ENCODE assay signal across 8 mouse cellular contexts in the genomic region with DNA sequence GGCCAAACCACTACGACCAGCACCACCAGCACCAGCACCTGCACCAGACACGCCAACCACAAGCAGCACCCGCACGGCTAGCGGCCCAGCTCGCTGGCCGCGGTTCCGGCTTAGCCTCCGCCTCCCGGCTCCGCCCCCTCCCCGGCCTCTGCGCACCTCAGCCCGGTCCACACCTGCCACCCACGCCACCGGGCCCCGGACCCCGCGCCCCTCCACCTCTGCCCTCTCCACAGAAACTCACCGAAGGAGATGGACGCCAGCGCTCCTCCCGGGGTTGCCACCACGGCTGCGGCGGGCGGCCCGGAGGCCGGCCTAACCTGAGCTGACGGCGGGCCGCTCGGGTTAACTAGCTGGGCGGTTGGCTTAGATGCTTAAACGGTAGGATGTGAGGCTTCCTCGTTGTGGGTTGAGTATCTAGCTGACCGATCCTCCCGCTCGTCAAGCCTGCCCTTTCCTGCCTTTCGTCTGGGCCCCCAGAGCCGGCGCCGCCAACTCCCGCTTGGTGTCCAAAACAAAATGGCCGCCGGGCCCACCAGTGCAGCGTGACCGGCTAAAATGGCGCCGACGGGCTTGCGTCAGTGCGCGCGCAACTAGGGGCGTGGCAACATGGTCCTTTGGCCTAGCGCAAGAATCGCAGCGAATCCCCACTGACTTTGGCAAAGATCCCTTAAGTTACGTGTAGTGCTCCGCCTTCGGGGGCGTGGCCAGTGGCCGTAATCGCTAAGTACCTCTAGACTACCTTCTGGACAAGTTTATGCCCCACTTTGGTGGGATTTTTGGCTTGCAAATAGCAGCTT. TPM values are rescaled to one million over a fixed set of nuclear protein-coding genes. Genes with fewer than 3 reads are reported as not detected.
DNase-seq lines count a peak whose midpoint lies in the region; ATAC-seq and TF ChIP-seq lines count a peak whose summit lies in the region.

Chtop (minus strand) TSS at position 549 of the 797 bp plus-strand sequence.

- no peak for TF ChIP-seq POLR2A in bone marrow macrophage, adult 2 months (IDR thresholded peaks at IDR 0.05; ENCODE audit: borderline replicate concordance, low read depth, low read length)
- peak; percentile 78 for TF ChIP-seq POLR2A in embryonic fibroblast, embryonic 13.5 days (IDR thresholded peaks at IDR 0.05; ENCODE audit: low read depth, low read length)

- peak within 1 kb of the TSS; percentile 72 for H3K27ac ChIP-seq in bone marrow macrophage, adult 2 months (ENCODE audit: insufficient read depth, low read depth, low read length)
- peak within 1 kb of the TSS; percentile 73 for H3K27ac ChIP-seq in embryonic fibroblast, embryonic 13.5 days (ENCODE audit: insufficient read depth, low read length)
- H3K27ac ChIP-seq in kidney, embryonic 14.5 days (ENCODE audit: low read depth, low read length) = peak within 1 kb of the TSS; percentile 96
- peak within 1 kb of the TSS; percentile 94 for H3K27ac ChIP-seq in limb, embryonic 15.5 days

- under 1% methylated on average over 66 of the region's 66 CpGs for WGBS in kidney, embryonic 14.5 days
- under 1% methylated on average over 66 of the region's 66 CpGs for WGBS in limb, embryonic 15.5 days

- H3K9ac ChIP-seq in kidney, embryonic 14.5 days (ENCODE audit: low read depth, low read length) = peak within 1 kb of the TSS; percentile 99
- peak within 1 kb of the TSS; percentile 97 for H3K9ac ChIP-seq in limb, embryonic 15.5 days

- peak within 1 kb of the TSS; percentile 69 for H3K4me2 ChIP-seq in kidney, embryonic 14.5 days (replicated peaks; ENCODE audit: low read depth, low read length)
- H3K4me2 ChIP-seq in limb, embryonic 15.5 days = peak within 1 kb of the TSS; percentile 56

- DNase-seq in A20 (ENCODE audit: low read depth, low spot score) = peak; percentile 100
- DNase-seq in heart, adult 9 months (ENCODE audit: low spot score in 2 of 2) = peak; percentile 99
- peak; percentile 99 for DNase-seq in monocyte, adult 2 months (ENCODE audit: low read depth in 1 of 2, low spot score in 2 of 2)
- peak; percentile 99 to 100 for DNase-seq in spleen, postnatal 36 days (ENCODE audit: low spot score in 2 of 2)

- peaks cover 34% of the 10 kb centered on the region for H3K36me3 ChIP-seq in kidney, embryonic 14.5 days (ENCODE audit: control insufficient read depth, insufficient read depth, low read length)
- peaks cover 32% of the 10 kb centered on the region for H3K36me3 ChIP-seq in limb, embryonic 15.5 days

- no peaks in the 10 kb centered on the region for H3K27me3 ChIP-seq in kidney, embryonic 14.5 days (ENCODE audit: control insufficient read depth, insufficient read depth, low read length)
- H3K27me3 ChIP-seq in limb, embryonic 15.5 days = 0 out of 2 replicates have a peak, but pooled peaks cover 10% of the 10 kb centered on the region

- peak; percentile 90 for ATAC-seq in kidney, embryonic 14.5 days (ENCODE audit: low FRiP score, low TSS enrichment)
- ATAC-seq in limb, embryonic 15.5 days (ENCODE audit: insufficient number of reproducible peaks, low FRiP score, low TSS enrichment, low read depth) = peak; percentile 91

- H3K9me3 ChIP-seq in kidney, embryonic 14.5 days (ENCODE audit: control insufficient read depth, low read length) = no peaks in the 10 kb centered on the region
- no peaks in the 10 kb centered on the region for H3K9me3 ChIP-seq in limb, embryonic 15.5 days

- peak within 1 kb of the TSS; percentile 97 for H3K4me3 ChIP-seq in bone marrow macrophage, adult 2 months (ENCODE audit: insufficient read depth, low read length)
- peak within 1 kb of the TSS; percentile 98 for H3K4me3 ChIP-seq in embryonic fibroblast, embryonic 13.5 days (ENCODE audit: insufficient read depth, low read length)
- peak within 1 kb of the TSS; percentile 93 for H3K4me3 ChIP-seq in kidney, embryonic 14.5 days (ENCODE audit: low read length)
- peak within 1 kb of the TSS; percentile 89 for H3K4me3 ChIP-seq in limb, embryonic 15.5 days

- TF ChIP-seq CTCF in bone marrow macrophage, adult 2 months (IDR thresholded peaks at IDR 0.05; ENCODE audit: low read depth, low read length) = no peak
- no peak for TF ChIP-seq CTCF in embryonic fibroblast, embryonic 13.5 days (IDR thresholded peaks at IDR 0.05; ENCODE audit: borderline replicate concordance, insufficient read depth, low read length)

- H3K4me1 ChIP-seq in bone marrow macrophage, adult 2 months (ENCODE audit: control insufficient read depth, insufficient read depth, low read length) = peaks cover 23% of the 10 kb centered on the region
- H3K4me1 ChIP-seq in embryonic fibroblast, embryonic 13.5 days (ENCODE audit: control insufficient read depth, insufficient read depth, low read length) = peaks cover 6% of the 10 kb centered on the region; the same call in 1 of the 2 replicates
- H3K4me1 ChIP-seq in kidney, embryonic 14.5 days (ENCODE audit: control insufficient read depth, insufficient read depth, low read length) = peaks cover 3% of the 10 kb centered on the region; the same call in 1 of the 2 replicates
- H3K4me1 ChIP-seq in limb, embryonic 15.5 days = peaks cover 21% of the 10 kb centered on the region

RNA-seq across cellular contexts. Expression of gene Chtop, which starts in this region (rescaled TPM):
- 56.9 and 59.9 TPM in 2 replicates for polyA plus RNA-seq in bone marrow macrophage, adult 2 months (2012; ENCODE audit: insufficient read depth, insufficient read length, missing spikeins)
- 92.9 and 111 TPM in 2 replicates for polyA plus RNA-seq in embryonic fibroblast, embryonic 13.5 days (2011; ENCODE audit: insufficient read length, low read depth, missing spikeins)
- 98.8 and 105 TPM in 2 replicates for polyA plus RNA-seq in kidney, embryonic 14.5 days (2014; fragmentation: Nextera tagmentation; extraction: Ambion mirVana)
- polyA plus RNA-seq in limb, embryonic 15.5 days (2015; fragmentation: Nextera tagmentation; extraction: Ambion mirVana) = 146 and 147 TPM in 2 replicates

Comparison
In these comparisons a context has a peak if more than half of its experiments do, and no peak if none do; other contexts are left out.
1. Peak in every context shown above with its lines: DNase-seq, ATAC-seq, H3K4me3 ChIP-seq and H3K27ac ChIP-seq.